Mouse (Mus musculus) MN1 (cell line): Measurements from ENCODE around the gene Sh3pxd2b.

ENCODE experiments used
- DNase-seq: peaks from one replicate; pipeline ENCODE4 v3.0.0-alpha.2; 2016; ENCODE audit warnings: low spot score

Gene Sh3pxd2b

GRCm38 (mm10) chr11:32374027-32374589, 26.5 kb downstream of the Sh3pxd2b start:
- DNase-seq: no peak

GRCm38 (mm10) chr11:32375104-32375535, 27.5 kb downstream of the Sh3pxd2b start:
- DNase-seq: peak; percentile 78

DNA sequence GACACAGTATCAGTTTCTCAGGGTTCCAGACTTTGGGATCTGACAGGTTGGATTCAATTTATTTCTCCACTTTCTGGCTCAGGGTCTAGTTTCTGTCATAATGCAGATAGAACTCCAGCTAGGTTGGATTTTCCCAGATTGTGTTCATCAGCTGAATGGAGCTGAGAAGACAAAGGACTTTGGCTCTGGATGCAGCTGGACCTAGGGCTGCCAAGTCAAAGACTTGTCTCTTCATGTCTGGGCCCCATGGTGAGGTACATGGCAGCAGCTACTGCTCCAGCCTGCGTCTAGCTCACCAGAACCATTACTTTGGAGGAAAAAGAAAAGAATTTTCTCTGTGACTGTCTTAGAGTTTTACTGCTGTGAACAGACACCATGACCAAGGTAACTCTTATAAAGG, 28.5 kb downstream of the Sh3pxd2b start:
- DNase-seq: no peak

- DNase-seq: no peak
Observed at GRCm38 (mm10) chr11:32379910-32380309, 32.3 kb downstream of the Sh3pxd2b start.

DNA sequence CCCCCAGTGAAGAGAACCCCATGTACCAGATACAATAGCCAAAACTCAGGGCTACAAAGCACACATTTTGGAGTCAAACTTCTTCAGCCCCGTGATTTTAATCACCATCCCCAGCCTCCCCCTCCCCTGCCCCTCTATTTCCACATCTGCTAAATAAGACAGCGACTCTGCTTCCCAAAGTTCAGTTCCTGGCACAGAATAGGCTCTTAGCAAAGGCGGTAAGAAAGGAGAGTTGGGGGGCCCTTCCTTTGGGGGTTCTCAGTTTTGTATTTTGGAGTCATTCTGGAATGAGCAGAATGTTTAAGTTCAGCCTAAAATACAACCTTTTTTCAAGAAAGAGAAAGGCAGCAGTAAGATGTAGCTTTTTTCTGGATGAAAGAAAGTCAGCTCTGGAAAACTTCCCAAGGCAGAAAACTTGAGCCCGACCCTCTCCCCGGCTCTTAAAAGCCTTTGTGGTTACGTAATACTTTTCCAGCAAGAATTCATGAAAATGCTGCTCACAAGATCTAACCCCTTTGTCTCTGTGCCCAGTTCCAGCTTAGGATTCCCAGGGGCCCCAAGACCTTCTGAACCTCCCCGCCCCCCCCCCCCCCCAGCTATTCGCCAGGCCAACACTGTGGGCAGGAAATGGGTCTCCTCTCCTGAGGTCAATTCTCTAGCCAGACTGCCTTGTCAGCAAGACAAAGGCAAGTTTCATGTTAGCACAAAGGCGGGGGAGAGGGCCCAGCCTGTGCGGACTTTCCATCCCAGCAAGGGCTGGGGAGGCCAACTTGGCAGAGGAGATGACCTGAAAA, 35.9 kb downstream of the Sh3pxd2b start:
- DNase-seq: no peak

- DNase-seq: no peak
Observed at GRCm38 (mm10) chr11:32384135-32384801, 36.6 kb downstream of the Sh3pxd2b start.

DNA sequence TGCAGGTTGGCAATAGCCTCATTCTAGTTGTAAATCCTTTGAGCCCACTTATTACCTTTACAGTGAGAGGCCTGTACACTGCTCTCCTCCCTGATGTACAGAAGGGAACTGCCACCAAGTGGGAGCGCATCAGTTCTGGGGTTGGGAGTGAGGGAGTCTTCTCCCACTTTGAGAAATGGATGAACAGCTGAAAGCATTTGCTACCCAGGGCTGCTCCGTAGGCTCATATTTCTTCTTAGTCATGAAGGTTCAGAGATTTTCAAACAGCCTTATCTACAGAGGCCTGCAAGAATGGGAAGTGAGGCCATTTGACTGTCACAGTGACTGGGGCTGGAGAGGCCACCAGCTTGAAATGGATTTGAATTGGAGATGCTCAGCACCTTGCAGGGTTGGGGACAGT, 38.4 kb downstream of the Sh3pxd2b start:
- no peak for DNase-seq

GRCm38 (mm10) chr11:32388064-32388463, 40.4 kb downstream of the Sh3pxd2b start:
- no peak for DNase-seq

GRCm38 (mm10) chr11:32393095-32393494, 45.5 kb downstream of the Sh3pxd2b start:
- no peak for DNase-seq

DNA sequence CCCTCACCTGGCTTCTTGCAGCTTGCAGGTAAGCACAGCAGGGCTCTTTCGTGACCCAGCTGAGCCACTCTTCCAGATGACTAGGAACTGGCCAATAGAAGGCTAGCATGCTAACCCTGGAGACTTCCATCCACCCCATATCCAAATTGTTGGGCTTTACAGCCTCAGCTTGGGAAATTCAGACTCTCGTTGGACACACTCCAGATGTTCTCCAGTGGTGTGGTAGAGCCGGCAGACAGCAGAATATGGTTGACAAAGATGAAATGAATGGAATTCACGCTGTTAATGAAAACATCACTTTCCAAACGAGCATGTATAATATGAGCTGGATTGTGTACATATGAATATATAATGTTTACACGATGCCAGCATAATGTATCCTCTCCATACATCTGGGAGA, 48.2 kb downstream of the Sh3pxd2b start:
- no peak for DNase-seq

- peak; percentile 54 for DNase-seq
Observed at GRCm38 (mm10) chr11:32398446-32398845, 50.8 kb downstream of the Sh3pxd2b start.

GRCm38 (mm10) chr11:32399261-32399660, 51.6 kb downstream of the Sh3pxd2b start:
- DNase-seq: no peak

GRCm38 (mm10) chr11:32402712-32403111, 55.1 kb downstream of the Sh3pxd2b start:
- no peak for DNase-seq

GRCm38 (mm10) chr11:32404708-32405107, 57.1 kb downstream of the Sh3pxd2b start:
- no peak for DNase-seq

- DNase-seq: no peak
Observed at GRCm38 (mm10) chr11:32407863-32408262, 60.2 kb downstream of the Sh3pxd2b start.

- DNase-seq: no peak
Observed at GRCm38 (mm10) chr11:32409052-32409451, 61.4 kb downstream of the Sh3pxd2b start.

DNA sequence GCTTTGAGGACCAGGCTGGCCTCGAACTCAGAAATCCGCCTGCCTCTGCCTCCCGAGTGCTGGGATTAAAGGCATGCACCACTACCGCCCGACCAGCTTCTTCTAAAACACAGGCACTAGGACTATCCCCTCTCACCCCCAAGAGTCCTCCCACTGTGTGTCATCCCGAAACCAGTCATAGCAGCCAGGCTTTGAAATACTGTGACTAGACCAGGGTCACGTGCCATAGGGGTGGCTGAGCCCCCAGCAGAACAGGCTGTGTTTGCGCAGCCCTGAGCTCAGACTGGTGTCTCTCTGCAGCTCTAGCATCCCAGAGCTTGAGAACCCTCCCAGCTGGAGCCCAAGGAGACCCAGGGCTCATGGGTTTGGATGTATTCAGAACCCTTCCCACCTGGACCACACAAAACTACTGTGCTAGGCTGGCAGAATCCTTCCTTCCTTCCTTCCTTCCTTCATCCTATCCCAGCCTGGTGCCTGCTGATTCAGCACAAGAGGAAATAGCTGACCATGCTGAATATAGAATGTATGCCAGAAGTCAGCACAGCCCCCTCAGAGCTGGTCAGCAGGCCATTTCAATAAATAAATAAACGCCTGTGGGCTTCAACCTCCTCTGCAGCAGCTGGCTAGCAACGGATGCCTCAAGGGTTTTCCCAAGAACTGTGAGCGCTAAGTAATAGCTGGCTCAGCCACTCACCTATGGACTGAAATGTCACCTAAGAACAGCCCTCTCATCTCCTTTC, 62.4 kb downstream of the Sh3pxd2b start:
- no peak for DNase-seq

- no peak for DNase-seq
Observed at GRCm38 (mm10) chr11:32420001-32420400, 72.4 kb downstream of the Sh3pxd2b start.

DNA sequence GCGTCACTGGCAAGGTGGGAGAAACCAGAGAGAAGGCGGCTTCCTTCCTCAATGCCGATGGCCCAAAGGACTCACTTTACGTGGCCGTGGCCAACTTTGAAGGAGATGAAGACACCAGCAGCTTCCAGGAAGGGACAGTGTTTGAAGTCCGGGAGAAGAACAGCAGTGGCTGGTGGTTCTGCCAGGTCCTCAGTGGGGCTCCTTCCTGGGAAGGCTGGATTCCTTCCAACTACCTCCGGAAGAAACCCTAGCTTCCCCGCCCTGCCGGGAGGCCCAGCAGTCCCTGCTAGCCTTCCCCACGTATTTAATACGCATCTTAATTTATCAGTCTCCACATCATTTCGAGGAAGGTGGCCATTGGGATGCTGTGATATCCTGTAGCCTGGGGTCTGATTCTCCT, 75.7 kb downstream of the Sh3pxd2b start:
- no peak for DNase-seq

GRCm38 (mm10) chr11:32424600-32424999, 77.0 kb downstream of the Sh3pxd2b start:
- DNase-seq: no peak

DNA sequence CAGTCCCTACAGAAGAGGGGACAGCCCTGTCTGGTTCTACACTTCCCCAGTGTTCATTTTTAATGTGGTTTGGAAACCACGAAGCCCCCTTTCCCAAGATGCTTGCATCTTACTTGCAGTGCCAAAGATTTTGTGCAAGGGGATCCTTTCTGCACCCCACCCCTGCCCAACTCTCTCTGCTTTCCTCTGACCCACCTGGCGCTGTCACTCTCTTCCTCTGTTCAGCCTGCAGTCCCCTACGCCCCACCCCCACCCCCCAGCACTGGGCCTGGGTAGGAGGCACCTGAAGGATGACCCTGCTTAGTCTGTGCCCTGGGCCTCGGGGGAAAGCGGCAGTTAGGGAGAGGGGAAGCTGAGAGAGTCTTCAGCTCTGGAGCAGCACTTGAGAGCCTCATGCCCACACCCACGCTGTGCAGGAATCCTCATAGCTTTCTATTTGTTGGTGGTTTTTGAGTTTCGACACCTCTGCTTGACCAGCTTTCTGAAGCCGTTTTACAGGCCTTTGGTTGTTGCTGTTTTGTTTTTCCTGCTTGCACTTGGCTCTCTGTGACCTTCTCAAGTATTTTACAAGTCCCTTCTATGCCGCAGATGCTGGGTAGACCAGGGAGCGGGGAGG, 77.5 kb downstream of the Sh3pxd2b start:
- DNase-seq: no peak

DNA sequence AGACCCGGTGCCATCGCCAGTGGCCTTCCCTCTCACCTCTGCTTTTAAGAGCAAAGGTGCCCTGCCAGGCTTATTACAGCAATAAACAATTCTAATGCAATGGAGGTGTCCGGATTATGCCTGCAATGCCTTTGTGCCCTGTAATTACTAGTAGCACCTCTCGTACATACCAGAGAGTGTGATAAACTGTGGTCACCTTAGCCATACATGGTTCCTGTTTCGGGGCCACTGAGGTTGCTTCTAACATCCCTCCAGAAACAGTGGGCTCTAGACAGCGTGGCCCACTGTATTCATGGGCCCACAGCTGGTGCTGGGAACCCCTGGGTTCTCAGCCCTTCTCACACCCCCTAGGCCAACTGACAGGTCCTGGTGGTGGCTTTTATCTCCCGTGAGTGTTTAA, 79.9 kb downstream of the Sh3pxd2b start:
- DNase-seq: no peak
